Mouse (Mus musculus) heart, postnatal 0 days (tissue): ENCODE results near the gene Dcdc2a.

Experiments used
- CTCF ChIP-seq: IDR thresholded peaks from 2 replicates; pipeline ENCODE4 v1.5.1; 2016; ENCODE audit warnings: antibody characterized with exemption, control low read depth, low read depth
- EP300 ChIP-seq: IDR thresholded peaks from 2 replicates; pipeline ENCODE4 v1.6.1; 2016; ENCODE audit warnings: antibody characterized with exemption, low read depth

DNA sequence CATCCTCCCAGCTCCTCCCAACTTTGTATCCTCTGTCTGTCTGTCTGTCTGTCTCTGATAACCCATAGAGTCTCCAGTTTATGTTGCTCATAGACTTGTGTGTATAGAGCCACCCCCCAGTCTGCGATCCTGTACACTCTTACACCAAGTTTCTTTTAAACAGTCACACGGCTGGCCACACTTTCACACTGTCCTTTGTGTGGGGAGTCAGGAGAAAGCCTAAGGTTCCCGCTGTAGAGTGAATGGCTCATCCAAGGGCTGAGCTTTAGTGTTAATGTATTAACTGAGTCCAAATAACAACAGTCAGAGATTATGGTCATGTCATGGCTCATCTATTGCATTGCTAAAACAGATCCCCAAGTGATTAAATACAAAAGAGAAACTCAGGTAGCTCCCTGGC is 87.3 kb downstream of the Dcdc2a start:
- TF ChIP-seq CTCF = no peak
- TF ChIP-seq EP300 = no peak
